Mouse (Mus musculus) cortical plate, adult 2 months (tissue): ENCODE measurements around the gene Vat1. TPM values are rescaled to one million over a fixed set of nuclear protein-coding genes. Genes with fewer than 3 reads are reported as not detected.
"Not testable (repeated sequence)": the region's sequence is repeated elsewhere in the genome, so short reads cannot be mapped to it uniquely, and the experiment has no call there.

Experiments
- H3K27ac ChIP-seq: fragments of 200-500 bp; 2 replicates; pipeline ENCODE4 v1.5.1; 2012; ENCODE audit warnings: low read length, control low read depth, inconsistent platforms; ENCODE audit not compliant: insufficient read depth
- H3K4me1 ChIP-seq: fragments of 200-500 bp; 2 replicates; pipeline ENCODE4 v1.6.1; 2011; ENCODE audit warnings: low read length; ENCODE audit not compliant: control insufficient read depth, insufficient read depth
- H3K4me3 ChIP-seq: fragments of 200-500 bp; 2 replicates; pipeline ENCODE4 v1.5.1; 2011; ENCODE audit warnings: mild to moderate bottlenecking, low read length, control low read depth; ENCODE audit not compliant: insufficient read depth
- CTCF ChIP-seq: fragments of 200-500 bp; IDR thresholded peaks from 2 replicates; pipeline ENCODE4 v1.5.1; 2011; ENCODE audit warnings: mild to moderate bottlenecking, control low read depth, low read length; ENCODE audit not compliant: insufficient read depth; ENCODE audit errors: extremely low read depth
- POLR2A ChIP-seq: fragments of 200-500 bp; IDR thresholded peaks from 2 replicates; pipeline ENCODE4 v1.6.1; 2011; ENCODE audit warnings: mild to moderate bottlenecking, low read length, control low read depth; ENCODE audit not compliant: insufficient read depth; ENCODE audit errors: extremely low read depth
- polyA plus RNA-seq: library from polyadenylated mRNA; depleted of rRNA; stranded (reverse); fragments of >200 nt; gene quantifications from 2 replicates; pipeline ENCODE4 v1.2.3, GENCODE M21; 2012

Vat1 gene
- polyA plus RNA-seq, 1 experiment, result 33.5 TPM

DNA sequence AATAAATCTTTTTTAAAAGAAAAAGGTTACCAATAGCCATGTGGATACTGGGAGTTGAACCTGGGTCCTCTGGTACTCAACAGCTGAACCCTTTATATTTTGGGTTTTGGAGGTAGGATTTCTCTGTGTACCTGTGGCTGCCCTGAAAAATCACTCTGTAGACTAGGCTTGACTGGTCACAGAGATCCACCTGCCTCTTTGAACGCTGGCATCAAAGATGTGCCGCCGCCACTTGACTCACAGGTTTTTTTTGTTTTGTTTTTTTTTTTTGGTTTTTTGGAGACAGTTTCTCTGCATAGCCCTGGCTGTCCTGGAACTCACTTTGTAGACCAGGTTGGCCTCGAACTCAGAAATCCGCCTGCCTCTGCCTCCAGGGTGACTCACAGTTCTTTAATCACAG lies 18.2 kb downstream of the Vat1 start:
- Histone ChIP-seq H3K4me3 (no peak overlapping the region), H3K27ac (no peak overlapping the region), H3K4me1 (peaks cover 3% of the 10 kb centered on the region)
- TF ChIP-seq POLR2A, result no peak
- TF ChIP-seq CTCF, result no peak

DNA sequence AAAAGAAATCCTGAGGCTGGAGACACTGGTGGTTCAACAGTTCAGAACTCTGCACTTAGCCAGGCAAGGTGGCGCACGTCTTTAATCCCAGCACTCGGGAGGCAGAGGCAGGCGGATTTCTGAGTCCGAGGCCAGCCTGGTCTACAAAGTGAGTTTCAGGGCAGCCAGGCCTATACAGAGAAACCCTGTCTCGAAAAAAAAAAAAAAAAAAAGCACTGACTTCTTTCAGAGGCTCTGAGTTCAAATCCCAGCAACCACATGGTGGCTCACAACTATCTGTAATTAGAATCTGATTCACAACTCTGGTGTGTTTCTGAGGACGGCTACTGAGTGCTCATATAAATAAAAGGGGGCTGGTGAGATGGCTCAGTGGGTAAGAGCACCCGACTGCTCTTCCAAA lies 19.2 kb downstream of the Vat1 start:
- not testable (repeated sequence) for H3K27ac ChIP-seq, H3K4me3 ChIP-seq, H3K4me1 ChIP-seq

DNA sequence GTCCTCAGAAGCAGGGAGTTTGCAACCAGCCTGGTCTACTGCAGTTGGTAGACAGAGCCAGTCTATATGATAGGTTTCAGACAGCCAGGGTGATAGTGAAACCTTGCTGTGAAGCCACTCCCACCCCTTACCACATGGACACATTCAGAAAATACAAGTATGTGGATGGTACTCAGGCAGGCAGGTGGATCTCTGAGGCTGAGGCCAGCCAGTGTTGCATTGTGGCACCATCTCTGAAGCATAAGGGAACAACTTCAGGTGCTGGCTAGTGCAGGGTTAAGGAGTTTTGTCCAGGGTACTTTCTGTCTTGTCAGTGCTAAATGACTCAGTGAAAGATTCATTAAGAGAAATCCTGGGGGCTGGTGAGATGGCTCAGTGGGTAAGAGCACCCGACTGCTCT lies 19.7 kb downstream of the Vat1 start:
- Histone ChIP-seq H3K4me3 (no peak overlapping the region), H3K27ac (no peak overlapping the region), H3K4me1 (peaks cover 3% of the 10 kb centered on the region)
- TF ChIP-seq POLR2A, result no peak
- TF ChIP-seq CTCF, result no peak

DNA sequence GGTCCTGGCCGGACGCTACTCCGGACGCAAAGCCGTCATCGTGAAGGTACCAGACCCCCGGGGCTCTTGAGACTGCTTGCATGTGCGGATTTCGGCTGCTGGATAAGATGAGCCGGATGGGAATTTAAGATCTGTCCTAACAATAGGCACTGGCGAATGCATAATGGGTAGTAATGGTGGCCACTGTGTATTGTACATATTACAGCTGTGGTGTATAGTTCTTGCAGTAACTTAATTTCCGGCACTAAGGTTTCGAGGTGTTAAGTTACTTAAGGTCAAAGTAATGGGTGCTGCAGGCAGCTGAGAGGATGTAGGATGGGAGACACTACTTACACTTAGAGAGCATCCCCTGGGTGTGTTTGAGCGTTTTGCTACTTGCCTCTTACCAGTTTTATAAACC lies 23.3 kb downstream of the Vat1 start:
- Histone ChIP-seq H3K4me3 (peak overlapping the region; percentile 52), H3K4me1 (peaks cover 3% of the 10 kb centered on the region; the same call in 1 of the 2 replicates), H3K27ac (no peak overlapping the region)
- TF ChIP-seq POLR2A, result no peak
- TF ChIP-seq CTCF, result no peak

DNA sequence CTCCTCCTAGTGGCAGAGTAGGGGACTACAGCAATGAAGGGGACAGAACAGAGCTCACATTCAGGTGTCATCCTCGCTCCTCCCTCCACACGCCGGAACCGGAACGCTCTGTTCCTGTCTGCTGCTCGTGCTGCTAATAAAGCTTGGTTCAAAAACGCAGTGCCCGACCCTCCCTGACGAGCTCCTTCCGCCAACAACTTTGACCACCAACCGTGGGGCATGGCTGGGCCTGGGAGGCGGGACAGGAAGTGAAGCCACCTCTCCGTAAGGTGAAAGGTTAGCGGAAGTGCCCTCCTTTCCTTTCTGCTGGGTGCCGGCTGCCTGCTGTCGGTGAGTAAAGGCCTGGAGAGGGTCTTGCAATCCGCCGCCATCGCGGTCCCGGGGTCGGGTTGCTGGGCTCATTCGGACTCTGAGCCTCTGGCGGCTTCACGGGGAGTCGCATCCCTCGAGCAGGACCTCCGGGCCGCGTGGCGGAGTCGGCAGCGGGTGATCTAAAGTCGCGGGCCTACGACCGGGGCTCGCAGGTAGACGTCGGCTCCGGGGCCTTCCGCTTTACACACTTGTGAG lies 23.8 kb downstream of the Vat1 start, which contains the start of gene Rpl27:
Gene Rpl27 (plus strand): TSS at position 172 of the 567 bp plus-strand sequence.
- H3K27ac ChIP-seq, result no peak within 1 kb of the TSS
- TF ChIP-seq POLR2A, result peak; percentile 81
- peak; percentile 77 for TF ChIP-seq CTCF

DNA sequence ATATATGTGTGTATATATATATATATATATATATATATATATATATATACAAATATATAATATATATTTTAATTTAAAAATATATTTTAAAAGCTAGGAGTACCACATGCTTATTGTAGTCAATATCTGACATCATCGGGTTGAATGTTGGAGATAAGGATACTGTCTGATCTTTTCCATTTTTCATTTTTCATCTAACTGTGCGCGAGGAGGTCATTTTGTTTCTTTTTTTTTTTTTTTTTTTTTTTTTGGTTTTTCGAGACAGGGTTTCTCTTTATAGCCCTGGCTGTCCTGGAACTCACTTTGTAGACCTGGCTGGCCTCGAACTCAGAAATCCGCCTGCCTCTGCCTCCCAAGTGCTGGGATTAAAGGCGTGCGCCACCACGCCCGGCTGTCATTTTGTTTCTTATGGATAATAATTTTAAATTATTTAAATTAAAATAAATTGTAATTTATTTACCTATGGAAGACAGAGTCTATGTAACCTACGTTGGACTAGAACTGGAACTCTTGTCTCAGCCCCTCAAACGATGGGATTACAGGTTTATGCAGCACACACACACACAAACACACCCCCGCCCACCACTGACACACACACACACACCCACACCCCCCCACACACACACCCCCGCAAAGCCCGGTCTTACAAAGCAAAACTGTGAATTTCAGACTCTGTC lies 24.4 kb downstream of the Vat1 start:
- not testable (repeated sequence) for H3K4me1 ChIP-seq, H3K4me3 ChIP-seq, H3K27ac ChIP-seq

More for the DNA sequence above, 23.8 kb downstream of the Vat1 start, which contains the start of gene Rpl27:
- Histone ChIP-seq H3K4me1 (peaks cover 3% of the 10 kb centered on the region; the same call in 1 of the 2 replicates), H3K4me3 (peak within 1 kb of the TSS; percentile 52)

DNA sequence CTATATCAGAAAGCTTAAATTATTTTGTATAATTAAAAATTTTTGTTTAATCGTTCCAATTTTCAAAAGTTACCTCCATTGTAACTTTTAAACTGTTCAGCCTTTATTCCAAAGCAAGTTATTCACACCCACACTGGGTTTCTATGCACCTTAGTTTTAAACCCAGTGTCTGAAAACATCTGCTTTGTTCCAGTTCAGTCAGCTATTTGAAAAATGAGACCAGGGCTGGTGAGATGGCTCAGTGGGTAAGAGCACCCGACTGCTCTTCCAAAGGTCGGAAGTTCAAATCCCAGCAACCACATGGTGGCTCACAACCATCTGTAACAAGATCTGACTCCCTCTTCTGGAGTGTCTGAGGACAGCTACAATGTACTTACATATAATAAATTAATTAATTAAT lies 28.0 kb downstream of the Vat1 start:
- H3K4me1 ChIP-seq, H3K4me3 ChIP-seq, H3K27ac ChIP-seq: not testable (repeated sequence)

DNA sequence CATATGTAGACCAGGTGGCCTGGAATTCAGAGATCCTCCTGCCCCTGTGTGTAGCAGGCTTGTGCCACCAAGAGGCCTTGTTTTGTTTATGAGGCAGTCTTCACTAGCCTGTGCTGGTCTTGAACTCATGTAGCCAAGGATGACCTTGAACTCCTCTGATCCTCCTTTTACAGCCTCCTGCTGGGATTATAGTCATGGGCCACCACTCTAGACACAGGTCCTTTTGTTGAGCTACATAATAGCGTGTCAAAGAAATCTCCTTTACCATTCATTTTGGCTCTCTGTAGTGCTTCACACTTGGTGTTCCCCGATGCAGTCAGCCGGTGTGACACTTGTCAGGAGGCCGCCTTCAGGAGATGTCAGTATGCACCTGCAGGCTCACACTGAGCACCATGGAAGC lies 29.1 kb downstream of the Vat1 start:
- no peaks in the 10 kb centered on the region for H3K4me1 ChIP-seq
- H3K27ac ChIP-seq, result no peak overlapping the region
- no peak for TF ChIP-seq CTCF
- no peak for TF ChIP-seq POLR2A
- no peak overlapping the region for H3K4me3 ChIP-seq

DNA sequence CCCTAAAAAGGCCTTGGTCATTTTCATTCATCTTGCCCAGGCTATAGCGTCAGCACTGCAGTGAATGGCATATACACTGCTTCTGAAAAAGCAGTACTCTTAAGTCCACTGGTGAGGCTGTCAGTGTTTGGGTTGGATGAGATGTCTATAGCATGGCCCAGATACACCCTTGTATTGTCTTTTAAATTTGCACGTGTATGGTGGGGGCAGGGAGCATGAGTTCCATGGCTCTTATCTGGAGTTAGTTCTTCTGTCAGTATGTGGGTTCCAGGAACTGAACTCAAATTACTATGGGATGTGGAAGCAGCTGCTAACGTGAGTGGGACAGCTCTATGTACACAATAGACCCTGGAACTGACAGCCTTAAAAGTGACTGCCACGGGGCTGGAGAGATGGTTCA lies 30.2 kb downstream of the Vat1 start:
- no peaks in the 10 kb centered on the region for H3K4me1 ChIP-seq
- TF ChIP-seq POLR2A (no peak), CTCF (no peak)
- no peak overlapping the region for H3K4me3 ChIP-seq
- H3K27ac ChIP-seq, result no peak overlapping the region

DNA sequence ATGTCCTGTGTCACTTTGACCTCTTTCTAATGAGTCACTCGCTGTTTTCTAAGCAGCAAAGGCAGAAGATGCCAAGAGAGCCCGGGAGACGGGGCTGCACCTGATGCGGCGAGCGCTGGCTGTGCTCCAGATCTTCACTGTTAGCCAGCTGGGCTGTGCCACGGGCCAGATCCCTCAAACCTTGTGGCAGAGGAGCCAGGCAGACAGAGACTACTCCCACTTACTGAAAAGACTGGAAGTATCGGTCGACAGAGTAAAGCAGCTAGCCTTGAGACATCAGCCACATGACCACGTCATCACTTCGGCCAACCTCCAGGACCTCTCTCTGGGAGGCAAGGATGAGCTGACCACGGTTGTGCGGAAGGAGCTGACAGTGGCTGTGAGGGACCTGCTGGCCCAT lies 32.6 kb downstream of the Vat1 start:
- no peak for TF ChIP-seq POLR2A
- TF ChIP-seq CTCF, result no peak
- Histone ChIP-seq H3K4me1 (no peaks in the 10 kb centered on the region), H3K4me3 (no peak overlapping the region), H3K27ac (no peak overlapping the region)
